Mouse (Mus musculus) ES-E14 (cell line): ENCODE results near the gene Gm17606.

Experiments
- CHD2 ChIP-seq: IDR thresholded peaks from 2 replicates; pipeline ENCODE4 v1.6.1; 2014; ENCODE audit warnings: mild to moderate bottlenecking, low read depth, low read length, inconsistent platforms
- HCFC1 ChIP-seq: IDR thresholded peaks from 2 replicates; pipeline ENCODE4 v1.6.1; 2012; ENCODE audit warnings: low read length, inconsistent platforms, borderline replicate concordance; ENCODE audit not compliant: insufficient read depth
- MAFK ChIP-seq: IDR thresholded peaks from 2 replicates; pipeline ENCODE4 v1.6.1; 2014; ENCODE audit warnings: mild to moderate bottlenecking, low read depth, low read length, inconsistent platforms; ENCODE audit not compliant: insufficient read depth
- ZC3H11A ChIP-seq: IDR thresholded peaks from 2 replicates; pipeline ENCODE4 v1.6.1; 2012; ENCODE audit warnings: low read depth, mild to moderate bottlenecking, inconsistent platforms, low read length, borderline replicate concordance

DNA sequence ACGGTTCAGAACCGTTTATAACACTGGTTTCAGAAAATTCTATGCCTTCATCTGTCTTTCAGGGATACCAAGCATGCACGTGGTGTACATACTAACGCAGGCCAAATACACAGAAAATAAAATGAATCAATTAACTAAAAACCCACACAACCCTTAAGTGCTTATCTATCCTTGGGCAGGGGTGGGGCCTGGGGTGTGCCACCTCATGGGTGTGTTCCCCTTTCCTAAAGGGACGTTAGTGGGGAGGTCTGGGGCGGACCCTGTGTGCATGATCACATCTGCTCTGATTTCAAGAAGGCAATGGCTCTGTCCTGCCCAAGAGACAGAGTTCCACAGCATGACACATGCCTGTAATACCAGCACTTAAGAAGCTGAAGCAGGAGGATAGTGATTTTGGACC is 17.4 kb upstream of the Gm17606 start:
- TF ChIP-seq ZC3H11A (no peak), MAFK (no peak), HCFC1 (no peak), CHD2 (no peak)
